Mouse (Mus musculus) intestine, embryonic 16.5 days (tissue): ENCODE results near the gene Hoxa6. TPM values are rescaled to one million over a fixed set of nuclear protein-coding genes. Genes with fewer than 3 reads are reported as not detected.

Experiments used
- ATAC-seq: fragments of 200-750 bp; cut with Nextera tagmentation; 2 replicates; pipeline ENCODE4 v1.8.0; 2017; ENCODE audit warnings: moderate TSS enrichment, moderate library complexity
- H3K27ac ChIP-seq: fragments of 300-500 bp; sonication (generic); 2 replicates; pipeline ENCODE4 v1.5.1; 2014; ENCODE audit warnings: mild to moderate bottlenecking, low read length
- H3K27me3 ChIP-seq: fragments of 300-500 bp; sonication (generic); replicated peaks from 2 replicates; pipeline ENCODE4 v1.6.1; 2014; ENCODE audit warnings: low read length, control low read depth, mixed read lengths; ENCODE audit not compliant: control insufficient read depth, insufficient read depth
- H3K36me3 ChIP-seq: fragments of 300-500 bp; sonication (generic); 2 replicates; pipeline ENCODE4 v1.6.1; 2014; ENCODE audit warnings: low read length, control low read depth; ENCODE audit not compliant: control insufficient read depth, insufficient read depth
- H3K4me1 ChIP-seq: fragments of 300-500 bp; sonication (generic); 2 replicates; pipeline ENCODE4 v1.6.1; 2014; ENCODE audit warnings: low read length, control low read depth, mixed read lengths; ENCODE audit not compliant: control insufficient read depth, insufficient read depth
- H3K4me2 ChIP-seq: fragments of 300-500 bp; sonication (generic); 2 replicates; pipeline ENCODE4 v1.6.1; 2014; ENCODE audit warnings: low read depth, low read length, control low read depth
- H3K4me3 ChIP-seq: fragments of 300-500 bp; sonication (generic); 2 replicates; pipeline ENCODE4 v1.5.1; 2014; ENCODE audit warnings: mild to moderate bottlenecking, low read length
- H3K9ac ChIP-seq: fragments of 300-500 bp; sonication (generic); 2 replicates; pipeline ENCODE4 v1.6.1; 2014; ENCODE audit warnings: low read depth, low read length
- H3K9me3 ChIP-seq: fragments of 300-500 bp; sonication (generic); 2 replicates; pipeline ENCODE4 v1.6.1; 2016; ENCODE audit warnings: low read length, control low read depth; ENCODE audit not compliant: control insufficient read depth
- WGBS: fragments of 180-500 bp; shearing (Covaris S2); extraction: QIAGEN DNeasy Blood & Tissue Kit; methylation state at CpG from one replicate; pipeline ENCODE4 v1.1.7; 2014; 5-methylcytosine and 5-hydroxymethylcytosine counted together
- polyA plus RNA-seq: library from polyadenylated mRNA; unstranded; fragments of >200 nt; fragmentation: Nextera tagmentation; extraction: Ambion mirVana; gene quantifications from 2 replicates; pipeline ENCODE4 v1.2.1, GENCODE M21; 2015

Hoxa6 gene
- polyA plus RNA-seq, 1 experiment from 2014 or later, result 1.2 TPM

DNA sequence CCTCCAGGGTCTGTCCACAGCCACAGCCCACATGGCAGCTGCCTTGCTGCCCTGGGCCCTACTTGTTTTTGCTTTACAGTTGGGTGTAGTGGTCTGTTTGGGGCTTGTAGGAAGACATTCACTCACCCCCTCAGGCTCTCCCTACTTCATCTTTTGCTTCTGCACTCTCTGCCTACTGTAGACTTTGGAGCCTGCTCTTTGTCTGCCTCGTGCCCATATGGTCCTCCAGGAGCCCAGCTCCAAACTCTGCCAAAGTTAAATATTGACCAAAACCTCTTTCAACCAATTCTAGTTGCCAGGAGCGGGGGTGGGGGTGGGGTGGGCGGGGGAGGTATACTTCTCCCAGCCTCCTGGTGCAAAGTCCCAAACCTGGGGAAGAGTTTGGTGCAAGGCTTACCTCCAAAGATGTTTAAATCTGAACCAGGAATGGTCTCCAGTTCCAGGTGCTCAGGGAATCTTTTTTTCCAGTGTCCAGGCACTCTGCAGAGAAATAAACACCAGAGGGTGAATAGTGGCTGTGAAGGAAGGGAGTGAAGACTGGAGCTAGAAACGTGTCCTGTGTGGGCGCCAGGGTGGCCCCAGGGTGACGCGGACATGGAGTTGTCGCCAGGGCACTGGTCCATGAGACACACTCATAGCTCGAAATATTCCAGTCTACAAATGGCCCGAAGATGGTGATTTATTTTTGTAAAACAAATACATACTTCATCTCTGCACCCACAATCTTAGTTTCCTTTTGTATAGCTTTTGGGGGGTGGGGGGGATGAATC is 25.0 kb downstream of the Hoxa6 start:
- Histone ChIP-seq H3K9me3 (no peaks in the 10 kb centered on the region), H3K27ac (peak overlapping the region; percentile 86), H3K27me3 (peaks cover 8% of the 10 kb centered on the region), H3K4me1 (peaks cover 50% of the 10 kb centered on the region), H3K4me2 (peak overlapping the region; percentile 43), H3K9ac (peak overlapping the region; percentile 53), H3K4me3 (peak overlapping the region; percentile 13; the same call in 1 of the 2 replicates), H3K36me3 (no peaks in the 10 kb centered on the region)
- ATAC-seq, result peak; percentile 63
- WGBS, result 18% methylated on average over 10 of the region's 10 CpGs

DNA sequence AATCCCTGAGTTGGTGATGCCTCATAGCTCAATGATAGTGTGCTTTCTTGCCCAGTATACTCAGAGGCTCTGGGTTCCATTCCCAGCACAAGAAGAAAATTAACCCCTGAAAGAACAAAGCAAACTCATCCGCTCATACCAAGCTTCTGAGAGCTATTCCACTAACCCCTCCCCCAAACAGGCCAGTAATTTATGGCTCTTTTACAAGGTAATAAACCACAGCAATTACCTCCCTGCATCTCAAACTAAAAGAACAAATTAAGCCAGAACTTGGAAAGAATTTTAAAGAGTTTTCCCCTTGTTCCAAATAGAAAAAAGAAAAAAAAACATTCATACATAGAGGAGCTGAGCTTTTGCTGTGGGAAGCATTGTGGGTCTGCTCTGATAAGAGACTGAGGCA is 25.7 kb downstream of the Hoxa6 start:
- Histone ChIP-seq H3K27ac (peak overlapping the region; percentile 86), H3K27me3 (peaks cover 8% of the 10 kb centered on the region), H3K4me1 (peaks cover 51% of the 10 kb centered on the region), H3K4me3 (0 out of 2 replicates have a peak overlapping the region, but pooled peaks have one; percentile 8), H3K9me3 (no peaks in the 10 kb centered on the region), H3K9ac (peak overlapping the region; percentile 53), H3K4me2 (peak overlapping the region; percentile 43), H3K36me3 (no peaks in the 10 kb centered on the region)
- WGBS, result 40% methylated on average over 1 of the region's 1 CpGs
- ATAC-seq, result peak; percentile 34; the same call in 1 of the 2 replicates

DNA sequence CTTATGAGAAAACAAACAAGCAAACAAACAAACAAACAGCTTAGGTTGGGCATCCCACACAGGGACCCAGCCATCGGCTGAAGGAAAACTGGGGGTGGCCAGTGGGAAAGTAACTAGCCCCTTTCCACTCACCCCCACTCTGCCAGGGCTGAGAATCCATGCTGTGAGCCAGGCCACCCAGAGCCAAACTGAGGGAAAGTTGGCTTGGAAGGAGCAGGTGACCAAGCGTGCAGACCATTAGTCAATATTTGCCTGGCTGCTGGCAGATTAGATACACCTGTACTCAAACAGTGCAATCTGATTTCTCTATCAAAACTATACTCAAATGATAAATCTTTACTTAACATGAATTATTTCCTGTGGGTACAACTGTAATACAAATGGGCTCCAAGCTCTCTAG is 26.5 kb downstream of the Hoxa6 start:
- no peak overlapping the region for H3K4me2 ChIP-seq
- no peaks in the 10 kb centered on the region for H3K9me3 ChIP-seq
- ATAC-seq, result no peak
- peaks cover 8% of the 10 kb centered on the region for H3K27me3 ChIP-seq
- H3K36me3 ChIP-seq, result no peaks in the 10 kb centered on the region
- 50% methylated on average over 2 of the region's 2 CpGs for WGBS
- H3K4me3 ChIP-seq, result no peak overlapping the region
- no peak overlapping the region for H3K27ac ChIP-seq
- 0 out of 2 replicates have a peak overlapping the region, but pooled peaks have one; percentile 79 for H3K9ac ChIP-seq
- peaks cover 58% of the 10 kb centered on the region for H3K4me1 ChIP-seq

DNA sequence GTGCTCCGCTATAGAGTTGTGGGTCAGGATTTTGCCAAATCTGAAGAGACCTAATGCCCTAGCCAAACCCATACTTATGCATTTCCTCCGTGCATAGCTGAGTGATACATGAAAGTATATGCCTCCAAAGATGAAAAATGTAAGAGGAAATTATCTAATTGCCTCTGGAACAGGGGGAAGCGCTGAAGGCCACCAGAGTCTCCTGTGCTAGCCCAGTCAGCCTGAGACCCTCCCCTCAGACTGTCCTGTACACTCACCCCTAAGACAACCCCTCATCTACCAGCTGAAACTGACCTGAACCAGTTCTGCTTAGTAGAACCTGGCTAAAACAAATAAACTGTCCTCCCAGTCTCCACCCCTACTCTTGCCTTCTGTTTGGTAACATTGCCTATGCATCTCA is 27.8 kb downstream of the Hoxa6 start:
- Histone ChIP-seq H3K9me3 (no peaks in the 10 kb centered on the region), H3K4me1 (peaks cover 60% of the 10 kb centered on the region), H3K27me3 (peaks cover 8% of the 10 kb centered on the region), H3K9ac (peak overlapping the region; percentile 79), H3K27ac (peak overlapping the region; percentile 61), H3K4me3 (peak overlapping the region; percentile 63), H3K4me2 (peak overlapping the region; percentile 82), H3K36me3 (no peaks in the 10 kb centered on the region)
- ATAC-seq, result no peak
- 42% methylated on average over 3 of the region's 3 CpGs for WGBS

DNA sequence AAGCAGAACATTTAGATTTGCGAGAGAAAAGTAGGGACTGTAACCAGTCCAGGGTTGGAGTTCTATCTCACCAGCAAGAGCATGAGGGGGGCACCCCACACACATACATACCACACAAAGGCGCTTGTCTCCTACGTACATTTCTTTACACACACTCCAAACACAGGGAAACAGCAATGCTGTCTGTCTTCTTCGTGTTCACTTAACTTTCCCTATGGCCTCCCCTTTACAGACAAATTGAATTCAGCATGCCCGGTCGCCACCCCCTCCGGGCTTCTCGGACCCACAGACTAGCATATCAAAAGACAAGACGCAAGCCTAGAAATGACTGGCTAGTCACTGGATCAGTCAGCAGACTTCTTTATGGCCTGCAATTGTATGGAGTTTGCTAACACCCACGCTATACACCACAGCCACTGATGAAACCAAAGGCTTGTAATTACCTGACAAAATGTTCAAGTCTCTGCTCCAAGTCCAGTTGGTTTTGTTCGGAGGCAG is 28.3 kb downstream of the Hoxa6 start:
- peak overlapping the region; percentile 82 for H3K4me2 ChIP-seq
- ATAC-seq, result no peak
- peaks cover 8% of the 10 kb centered on the region for H3K27me3 ChIP-seq
- WGBS, result 43% methylated on average over 11 of the region's 11 CpGs
- peaks cover 55% of the 10 kb centered on the region for H3K4me1 ChIP-seq
- no peaks in the 10 kb centered on the region for H3K9me3 ChIP-seq
- H3K36me3 ChIP-seq, result no peaks in the 10 kb centered on the region
- H3K9ac ChIP-seq, result peak overlapping the region; percentile 79
- peak overlapping the region; percentile 61 for H3K27ac ChIP-seq
- H3K4me3 ChIP-seq, result peak overlapping the region; percentile 63

DNA sequence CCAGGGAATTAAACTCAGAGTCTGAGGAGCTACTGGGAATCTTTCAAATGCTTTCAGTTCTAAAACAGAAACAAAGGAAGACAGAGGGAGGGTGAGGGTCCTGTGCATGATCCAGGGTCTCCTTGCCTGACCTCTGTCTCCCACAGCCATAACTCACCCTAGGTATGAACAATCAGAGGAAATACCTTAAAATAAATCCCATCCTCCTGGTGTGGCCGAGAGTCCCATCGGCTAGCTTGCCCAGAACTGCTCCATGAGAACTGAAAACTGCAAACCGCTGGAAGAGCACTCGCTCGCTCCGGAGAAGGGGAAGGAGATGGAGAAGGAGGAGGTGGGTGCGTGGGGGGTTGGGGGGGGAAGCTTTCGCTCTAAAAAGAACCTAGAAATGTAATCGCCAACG is 28.8 kb downstream of the Hoxa6 start:
- ATAC-seq, result no peak
- Histone ChIP-seq H3K36me3 (no peaks in the 10 kb centered on the region), H3K4me2 (peak overlapping the region; percentile 82), H3K9ac (peak overlapping the region; percentile 79), H3K9me3 (no peaks in the 10 kb centered on the region), H3K27me3 (peaks cover 8% of the 10 kb centered on the region), H3K4me1 (peaks cover 50% of the 10 kb centered on the region), H3K4me3 (peak overlapping the region; percentile 63), H3K27ac (peak overlapping the region; percentile 61)
- 36% methylated on average over 10 of the region's 10 CpGs for WGBS

DNA sequence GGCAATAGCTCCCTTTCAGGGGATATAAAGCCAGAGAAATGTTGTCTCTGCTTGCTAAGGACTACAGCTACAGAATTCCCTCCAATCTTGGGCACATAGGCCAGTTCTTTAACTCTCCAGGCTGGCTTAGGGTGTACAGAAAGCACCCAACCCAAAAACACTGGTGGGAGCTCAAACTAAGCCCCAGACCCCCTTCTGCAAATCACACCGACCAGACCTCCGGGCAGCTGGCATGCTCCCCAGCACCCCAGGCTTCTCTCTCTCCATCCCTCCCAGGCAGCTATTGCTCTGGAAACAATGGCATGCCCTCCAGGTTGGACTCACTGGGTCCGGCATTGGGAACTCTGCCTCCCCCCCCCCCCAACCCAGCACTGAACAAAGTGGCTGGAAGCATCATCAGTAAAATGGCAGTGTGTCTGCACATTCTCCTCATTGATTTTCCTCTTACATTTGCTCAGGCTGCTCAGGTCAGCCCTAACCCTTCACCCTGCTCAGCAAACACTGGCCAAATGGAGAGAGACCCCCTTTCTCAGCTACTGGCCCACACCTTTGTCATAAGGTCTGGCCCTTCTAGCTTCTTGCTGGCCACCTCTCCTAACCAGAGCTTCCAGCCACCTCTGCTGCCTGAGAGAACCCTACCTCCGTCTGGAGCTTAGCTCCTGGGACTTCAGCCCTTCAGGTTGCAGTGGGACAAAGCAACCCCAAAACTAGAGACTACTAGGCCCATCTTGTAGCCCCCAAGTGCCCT is 29.4 kb downstream of the Hoxa6 start:
- Histone ChIP-seq H3K27ac (peak overlapping the region; percentile 61), H3K27me3 (peaks cover 8% of the 10 kb centered on the region), H3K4me2 (peak overlapping the region; percentile 82), H3K9me3 (no peaks in the 10 kb centered on the region), H3K4me3 (peak overlapping the region; percentile 63), H3K4me1 (peaks cover 44% of the 10 kb centered on the region), H3K9ac (peak overlapping the region; percentile 79), H3K36me3 (no peaks in the 10 kb centered on the region)
- 37% methylated on average over 4 of the region's 4 CpGs for WGBS
- ATAC-seq, result no peak

DNA sequence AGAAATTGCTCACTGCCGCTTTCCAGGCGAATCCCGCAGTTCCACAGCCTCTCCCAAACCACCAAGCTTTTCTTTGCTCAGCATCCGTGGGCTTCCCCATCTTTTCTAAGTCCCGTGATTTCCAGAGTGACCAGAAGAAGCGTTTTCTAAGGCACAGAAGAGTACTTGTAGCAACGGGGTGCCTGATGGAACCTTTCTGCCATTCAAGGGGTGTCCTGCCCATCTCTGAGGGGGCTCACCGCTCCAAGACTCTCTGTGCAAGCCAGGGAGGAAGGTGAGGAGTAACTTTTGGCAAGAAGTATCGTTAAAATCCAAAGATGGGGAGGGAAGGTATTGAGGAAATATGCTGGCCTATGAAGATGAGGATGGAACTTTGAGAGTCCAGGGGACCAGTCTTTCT is 30.7 kb downstream of the Hoxa6 start:
- H3K4me3 ChIP-seq, result peak overlapping the region; percentile 63
- 11% methylated on average over 9 of the region's 9 CpGs for WGBS
- peaks cover 34% of the 10 kb centered on the region for H3K4me1 ChIP-seq

DNA sequence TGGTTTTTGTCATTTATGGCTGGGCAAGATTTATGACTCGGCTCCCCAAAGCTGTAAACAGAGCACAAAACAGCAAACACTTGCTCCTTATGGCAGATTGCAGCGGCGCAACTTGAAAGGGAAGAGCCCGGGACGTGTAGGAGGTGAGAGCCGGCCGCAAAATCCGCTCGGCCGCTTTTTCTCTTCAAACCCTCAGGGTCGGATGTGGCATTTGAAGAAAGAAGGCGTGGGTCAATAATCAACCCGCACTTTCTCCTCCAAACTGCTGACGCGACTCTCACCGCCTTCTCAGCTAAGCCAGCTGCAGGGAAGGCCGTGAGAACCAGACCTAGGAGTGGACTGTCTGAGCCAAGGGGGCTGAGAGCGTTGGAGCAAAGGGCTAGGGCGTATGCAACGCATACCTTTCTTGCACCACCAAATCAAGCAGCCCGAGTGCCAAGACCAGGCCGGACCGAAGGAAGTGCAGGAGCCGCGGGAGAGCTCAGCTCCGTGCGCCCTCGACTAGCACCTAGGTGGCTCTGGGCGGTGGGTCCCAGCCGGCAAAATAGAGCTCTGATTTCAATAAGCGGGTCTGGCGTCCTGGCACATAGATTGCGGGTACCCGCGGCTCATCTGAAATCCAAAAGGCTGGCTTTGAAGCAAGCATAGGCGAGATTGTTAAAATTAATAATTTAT is 31.3 kb downstream of the Hoxa6 start, which contains the start of gene 5730596B20Rik:
Gene 5730596B20Rik, plus strand, starts transcription at position 438 of the 675 bp plus-strand sequence.
- 2% methylated on average over 36 of the region's 36 CpGs for WGBS

More for the DNA sequence above, 30.7 kb downstream of the Hoxa6 start:
- peak overlapping the region; percentile 82 for H3K4me2 ChIP-seq
- H3K27me3 ChIP-seq, result peaks cover 8% of the 10 kb centered on the region
- peak overlapping the region; percentile 79 for H3K9ac ChIP-seq
- no peaks in the 10 kb centered on the region for H3K9me3 ChIP-seq
- ATAC-seq, result no peak
- H3K27ac ChIP-seq, result peak overlapping the region; percentile 96
- no peaks in the 10 kb centered on the region for H3K36me3 ChIP-seq

More for the DNA sequence above, 31.3 kb downstream of the Hoxa6 start, which contains the start of gene 5730596B20Rik:
- Histone ChIP-seq H3K27me3 (peaks cover 8% of the 10 kb centered on the region), H3K4me3 (peak within 1 kb of the TSS; percentile 63), H3K4me2 (peak within 1 kb of the TSS; percentile 82), H3K9me3 (no peaks in the 10 kb centered on the region), H3K4me1 (peaks cover 41% of the 10 kb centered on the region), H3K9ac (peak within 1 kb of the TSS; percentile 79), H3K36me3 (no peaks in the 10 kb centered on the region), H3K27ac (peak within 1 kb of the TSS; percentile 96)
- ATAC-seq, result no peak
